Mouse (Mus musculus): ENCODE results near the gene Prdm2. TPM values are rescaled to one million over a fixed set of nuclear protein-coding genes. Genes with fewer than 3 reads are reported as not detected.

Gene Prdm2
- polyA plus RNA-seq, 1 experiment from 2014 or later, result 16.1 TPM

DNA sequence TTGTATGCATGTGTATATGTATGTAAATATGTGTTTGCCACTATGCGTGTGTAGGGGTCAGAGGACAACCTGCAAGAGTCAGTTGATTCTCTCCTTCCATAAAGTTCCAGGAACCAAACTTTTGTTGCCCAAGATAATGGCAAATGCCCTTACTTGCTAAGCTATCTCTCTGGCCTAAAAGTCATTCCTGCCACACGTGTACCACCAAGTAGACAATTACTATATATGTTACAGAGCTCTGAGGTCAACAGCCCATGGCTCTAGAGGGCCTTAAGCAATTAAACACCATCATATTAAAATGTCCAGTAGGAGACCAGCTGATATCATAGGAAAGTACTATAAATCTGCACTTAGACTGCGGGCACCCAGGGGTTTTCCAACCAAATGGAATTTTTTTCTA lies 10.1 kb downstream of the Prdm2 start:
- Histone ChIP-seq H3K4me2 (no peak overlapping the region), H3K9ac (no peak overlapping the region), H3K36me3 (no peaks in the 10 kb centered on the region), H3K27ac (no peak overlapping the region), H3K4me1 (0 out of 2 replicates have a peak, but pooled peaks cover under 1% of the 10 kb centered on the region), H3K27me3 (no peaks in the 10 kb centered on the region), H3K9me3 (no peaks in the 10 kb centered on the region), H3K4me3 (no peak overlapping the region)
- WGBS, result 60% methylated on average over 3 of the region's 3 CpGs
- no peak for ATAC-seq (ENCODE audit: insufficient number of reproducible peaks, low FRiP score, low TSS enrichment, low read depth)

DNA sequence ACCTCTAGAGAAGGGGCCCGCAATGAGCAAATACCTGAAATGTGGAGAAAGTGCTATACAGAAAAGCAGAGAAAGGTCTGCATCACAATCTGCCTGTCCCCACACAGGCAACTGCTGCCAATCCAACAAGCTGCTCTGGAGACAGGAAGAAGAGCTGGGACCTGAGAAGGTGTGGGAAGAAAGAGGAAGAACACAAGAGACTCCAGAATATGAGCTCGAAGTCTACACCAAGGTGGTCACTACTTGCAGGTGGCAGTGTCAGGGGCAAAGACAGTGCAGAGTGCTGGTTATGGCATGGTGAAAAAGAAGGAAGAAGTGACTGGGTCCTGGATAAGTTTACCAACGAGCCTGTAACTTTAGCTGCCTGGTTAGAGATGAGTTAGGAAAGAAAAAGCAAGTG lies 14.4 kb downstream of the Prdm2 start:
- Histone ChIP-seq H3K4me2 (no peak overlapping the region), H3K27me3 (no peaks in the 10 kb centered on the region), H3K9ac (no peak overlapping the region), H3K4me3 (no peak overlapping the region), H3K4me1 (no peaks in the 10 kb centered on the region), H3K27ac (no peak overlapping the region), H3K9me3 (no peaks in the 10 kb centered on the region), H3K36me3 (no peaks in the 10 kb centered on the region)
- 76% methylated on average over 3 of the region's 3 CpGs for WGBS
- ATAC-seq (ENCODE audit: insufficient number of reproducible peaks, low FRiP score, low TSS enrichment, low read depth), result no peak

DNA sequence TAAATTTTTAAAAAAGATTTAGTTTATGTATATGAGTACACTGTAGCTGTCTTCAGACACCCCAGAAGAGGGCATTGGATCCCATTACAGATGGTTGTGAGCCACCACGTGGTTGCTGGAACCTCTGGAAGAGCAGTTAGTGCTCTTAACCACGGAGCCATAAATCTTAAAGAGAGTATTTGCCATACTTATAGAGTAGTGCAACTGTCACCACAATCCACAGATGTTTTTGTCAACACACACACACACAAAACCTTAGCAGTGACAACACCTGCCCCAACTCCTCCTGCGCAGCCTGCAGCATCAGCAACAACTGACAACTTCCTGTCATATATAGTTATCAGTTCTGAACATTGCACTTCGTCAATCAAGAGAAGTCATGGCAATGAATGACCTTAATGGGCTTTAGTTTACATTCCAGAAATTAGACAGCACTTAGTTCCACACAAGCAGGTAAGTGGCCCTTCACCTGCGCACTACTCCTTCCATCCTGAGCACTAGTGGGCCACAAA lies 14.9 kb downstream of the Prdm2 start:
- Histone ChIP-seq H3K4me2 (no peak overlapping the region), H3K4me3 (no peak overlapping the region), H3K36me3 (no peaks in the 10 kb centered on the region), H3K9me3 (no peaks in the 10 kb centered on the region), H3K27me3 (no peaks in the 10 kb centered on the region), H3K9ac (no peak overlapping the region), H3K27ac (no peak overlapping the region), H3K4me1 (no peaks in the 10 kb centered on the region)
- WGBS, result 79% methylated on average over 5 of the region's 5 CpGs
- ATAC-seq (ENCODE audit: insufficient number of reproducible peaks, low FRiP score, low TSS enrichment, low read depth), result no peak

DNA sequence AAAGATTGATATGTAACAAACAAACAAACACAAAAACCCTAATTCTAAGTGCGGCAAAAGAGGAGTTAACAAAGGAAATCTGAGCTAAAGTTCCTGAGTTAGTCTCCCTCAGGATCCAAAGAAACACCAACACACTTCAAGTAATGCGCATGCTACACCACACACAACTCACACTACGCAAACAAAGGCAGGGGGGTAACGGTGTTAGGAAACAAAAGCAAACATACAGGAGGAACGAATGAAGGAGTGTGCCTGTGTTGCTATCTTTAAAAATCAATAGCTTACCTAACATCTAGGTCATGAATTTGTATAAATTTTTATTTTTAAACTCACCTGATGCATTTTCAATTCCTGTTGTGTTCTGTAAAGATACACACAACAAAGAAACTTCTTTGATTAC lies 18.5 kb downstream of the Prdm2 start:
- Histone ChIP-seq H3K4me2 (no peak overlapping the region), H3K9me3 (no peaks in the 10 kb centered on the region), H3K36me3 (no peaks in the 10 kb centered on the region), H3K9ac (no peak overlapping the region), H3K4me1 (peaks cover 13% of the 10 kb centered on the region), H3K27ac (no peak overlapping the region), H3K4me3 (no peak overlapping the region), H3K27me3 (no peaks in the 10 kb centered on the region)
- no peak for ATAC-seq (ENCODE audit: insufficient number of reproducible peaks, low FRiP score, low TSS enrichment, low read depth)
- 71% methylated on average over 5 of the region's 5 CpGs for WGBS

DNA sequence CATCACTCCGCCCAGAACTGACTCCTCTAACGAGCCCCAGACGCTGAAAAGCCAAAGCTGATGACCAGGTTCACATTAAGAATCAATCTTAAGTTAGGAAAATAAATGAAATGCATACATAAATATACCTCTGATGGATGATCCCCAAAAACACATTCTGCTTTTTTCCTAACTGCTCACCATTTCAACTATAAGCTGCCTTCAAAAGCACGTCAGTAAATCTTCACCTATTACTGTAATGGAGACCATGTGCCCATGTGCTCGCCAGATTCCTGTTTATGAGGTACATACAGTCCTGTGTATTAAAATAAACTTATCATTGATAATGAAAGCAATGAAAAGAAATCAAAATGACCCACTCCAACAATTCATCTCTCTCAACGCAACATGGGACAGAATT lies 19.6 kb downstream of the Prdm2 start:
- 45% methylated on average over 6 of the region's 6 CpGs for WGBS
- no peak for ATAC-seq (ENCODE audit: insufficient number of reproducible peaks, low FRiP score, low TSS enrichment, low read depth)
- H3K4me1 ChIP-seq, result peaks cover 13% of the 10 kb centered on the region
- H3K36me3 ChIP-seq, result no peaks in the 10 kb centered on the region
- no peak overlapping the region for H3K4me2 ChIP-seq
- no peak overlapping the region for H3K4me3 ChIP-seq
- H3K9ac ChIP-seq, result no peak overlapping the region
- H3K27me3 ChIP-seq, result no peaks in the 10 kb centered on the region
- no peaks in the 10 kb centered on the region for H3K9me3 ChIP-seq
- H3K27ac ChIP-seq, result no peak overlapping the region

DNA sequence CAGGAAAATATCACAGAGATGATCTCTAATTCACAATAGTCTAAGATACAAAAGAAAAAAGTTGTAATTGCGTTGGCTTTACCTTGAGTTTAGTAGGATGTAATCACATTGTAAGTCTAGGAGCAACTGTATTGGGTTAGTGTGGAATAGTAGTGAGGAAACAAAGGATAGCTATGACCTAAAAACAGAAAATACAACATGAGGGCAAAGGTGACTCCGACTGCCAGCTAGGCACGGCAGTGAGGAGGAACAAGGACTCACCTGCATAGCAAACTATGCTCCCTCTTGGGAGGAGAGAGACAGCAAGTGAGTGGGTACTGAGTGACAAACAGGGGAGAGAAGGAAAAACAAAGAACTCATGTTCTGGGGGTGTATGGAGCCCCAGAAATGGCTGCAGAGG lies 21.0 kb downstream of the Prdm2 start:
- no peak overlapping the region for H3K4me2 ChIP-seq
- no peaks in the 10 kb centered on the region for H3K27me3 ChIP-seq
- H3K9me3 ChIP-seq, result no peaks in the 10 kb centered on the region
- WGBS, result 69% methylated on average over 3 of the region's 3 CpGs
- no peak for ATAC-seq (ENCODE audit: insufficient number of reproducible peaks, low FRiP score, low TSS enrichment, low read depth)
- H3K4me3 ChIP-seq, result no peak overlapping the region
- H3K9ac ChIP-seq, result no peak overlapping the region
- H3K4me1 ChIP-seq, result peaks cover 13% of the 10 kb centered on the region
- H3K36me3 ChIP-seq, result no peaks in the 10 kb centered on the region
- no peak overlapping the region for H3K27ac ChIP-seq

DNA sequence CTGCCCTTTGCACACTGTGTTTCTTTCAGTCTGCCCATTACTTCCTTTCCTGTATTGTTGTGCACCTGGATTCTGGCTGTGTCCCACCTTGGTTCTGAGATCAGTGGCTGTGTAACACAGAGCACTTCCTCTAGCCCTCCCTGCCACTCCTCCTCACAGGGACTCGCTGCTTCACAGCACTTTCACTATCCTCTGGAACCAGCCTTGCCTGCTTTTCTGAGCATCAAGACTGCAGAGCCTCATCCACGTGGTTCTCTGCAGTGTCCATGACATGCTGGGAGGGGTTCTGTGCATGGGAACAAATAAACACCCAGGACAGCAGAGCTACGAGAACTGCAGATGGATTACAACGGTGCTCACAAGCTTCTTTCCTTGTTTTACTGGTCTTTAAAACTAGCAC lies 22.1 kb downstream of the Prdm2 start:
- Histone ChIP-seq H3K9me3 (no peaks in the 10 kb centered on the region), H3K27ac (no peak overlapping the region), H3K9ac (no peak overlapping the region), H3K4me1 (peaks cover 13% of the 10 kb centered on the region), H3K4me3 (no peak overlapping the region), H3K27me3 (no peaks in the 10 kb centered on the region), H3K36me3 (no peaks in the 10 kb centered on the region), H3K4me2 (no peak overlapping the region)
- WGBS, result 22% methylated on average over 4 of the region's 4 CpGs
- ATAC-seq (ENCODE audit: insufficient number of reproducible peaks, low FRiP score, low TSS enrichment, low read depth), result no peak

DNA sequence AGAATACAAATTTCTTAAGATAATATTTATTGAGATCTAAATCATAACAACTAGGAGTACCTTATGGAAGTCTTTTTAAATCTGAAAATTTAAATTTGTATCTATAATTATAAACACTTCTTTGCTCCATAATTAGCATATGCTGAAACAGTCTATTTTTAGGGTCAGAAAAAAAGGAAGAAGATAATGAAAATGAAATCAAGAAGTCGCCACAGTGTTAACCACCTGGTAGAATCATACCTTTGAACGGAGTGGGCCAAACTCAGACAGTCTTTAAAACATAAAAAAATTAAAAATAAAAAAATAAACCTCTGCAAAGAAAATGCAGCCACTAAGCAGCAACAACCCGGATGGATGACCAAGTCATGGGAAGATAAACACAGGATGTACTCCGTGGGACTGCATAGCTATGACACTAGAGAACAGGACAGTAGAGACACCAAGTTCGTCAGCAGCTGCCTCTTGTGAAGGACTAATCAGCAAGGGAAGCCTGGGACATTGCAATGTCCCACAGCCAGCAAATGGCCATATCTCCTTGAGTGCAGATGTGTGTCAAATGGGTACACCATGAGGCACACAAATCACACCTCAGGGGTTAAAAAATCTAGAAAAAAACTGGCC lies 24.1 kb downstream of the Prdm2 start:
- Histone ChIP-seq H3K4me2 (no peak overlapping the region), H3K4me1 (peaks cover 13% of the 10 kb centered on the region), H3K9me3 (no peaks in the 10 kb centered on the region), H3K4me3 (no peak overlapping the region), H3K9ac (no peak overlapping the region), H3K27me3 (no peaks in the 10 kb centered on the region), H3K27ac (no peak overlapping the region), H3K36me3 (0 out of 2 replicates have a peak, but pooled peaks cover 2% of the 10 kb centered on the region)
- no peak for ATAC-seq (ENCODE audit: insufficient number of reproducible peaks, low FRiP score, low TSS enrichment, low read depth)
- 85% methylated on average over 5 of the region's 5 CpGs for WGBS

DNA sequence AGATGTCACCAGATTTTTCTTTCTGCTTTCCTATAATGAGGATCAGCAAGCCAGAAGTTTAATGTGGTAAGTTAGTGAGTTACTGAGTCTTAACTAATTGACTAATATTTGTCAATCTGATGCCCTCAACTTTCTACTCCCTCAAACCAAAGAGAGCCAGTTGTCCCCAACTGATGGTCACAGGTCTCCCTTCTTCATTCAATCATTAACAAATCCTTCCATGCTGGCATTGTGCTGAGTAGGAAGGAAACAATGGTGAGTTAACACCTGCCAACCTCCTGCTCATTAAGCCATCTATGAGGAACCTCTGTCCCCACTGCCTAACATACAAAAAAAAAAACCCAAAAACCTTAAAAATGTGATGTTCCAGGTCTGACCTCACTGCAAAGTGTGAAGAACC lies 26.7 kb downstream of the Prdm2 start:
- peaks cover 5% of the 10 kb centered on the region for H3K4me1 ChIP-seq
- H3K9ac ChIP-seq, result no peak overlapping the region
- H3K4me3 ChIP-seq, result no peak overlapping the region
- ATAC-seq (ENCODE audit: insufficient number of reproducible peaks, low FRiP score, low TSS enrichment, low read depth), result no peak
- H3K27ac ChIP-seq, result no peak overlapping the region
- no peaks in the 10 kb centered on the region for H3K27me3 ChIP-seq
- H3K36me3 ChIP-seq, result 0 out of 2 replicates have a peak, but pooled peaks cover 3% of the 10 kb centered on the region
- H3K4me2 ChIP-seq, result no peak overlapping the region
- H3K9me3 ChIP-seq, result no peaks in the 10 kb centered on the region

DNA sequence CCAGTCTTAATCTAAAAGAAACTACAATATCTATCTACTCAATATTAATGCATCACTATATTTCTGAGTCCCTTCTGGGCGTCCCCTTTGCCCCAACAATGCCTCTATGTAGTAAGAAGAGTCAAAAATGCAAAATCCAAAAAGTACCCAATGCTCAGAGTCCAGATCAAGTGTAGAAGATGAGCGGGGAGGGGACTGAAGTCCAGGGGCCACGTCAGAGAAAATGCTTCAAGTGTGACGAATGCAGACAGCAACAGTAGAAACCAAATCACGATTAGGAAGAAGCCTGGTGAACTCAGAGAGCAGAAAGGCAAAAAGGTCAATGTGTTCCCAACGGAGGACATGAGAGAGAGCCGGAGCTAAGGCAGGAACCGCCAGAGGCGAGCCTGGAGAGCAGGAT lies 27.3 kb downstream of the Prdm2 start:
- no peak overlapping the region for H3K4me2 ChIP-seq
- WGBS, result 82% methylated on average over 9 of the region's 9 CpGs
- no peak overlapping the region for H3K4me3 ChIP-seq
- H3K4me1 ChIP-seq, result peaks cover under 1% of the 10 kb centered on the region
- no peak overlapping the region for H3K9ac ChIP-seq
- no peaks in the 10 kb centered on the region for H3K27me3 ChIP-seq
- H3K27ac ChIP-seq, result no peak overlapping the region
- H3K9me3 ChIP-seq, result no peaks in the 10 kb centered on the region
- H3K36me3 ChIP-seq, result peaks cover 9% of the 10 kb centered on the region
- ATAC-seq (ENCODE audit: insufficient number of reproducible peaks, low FRiP score, low TSS enrichment, low read depth), result no peak

DNA sequence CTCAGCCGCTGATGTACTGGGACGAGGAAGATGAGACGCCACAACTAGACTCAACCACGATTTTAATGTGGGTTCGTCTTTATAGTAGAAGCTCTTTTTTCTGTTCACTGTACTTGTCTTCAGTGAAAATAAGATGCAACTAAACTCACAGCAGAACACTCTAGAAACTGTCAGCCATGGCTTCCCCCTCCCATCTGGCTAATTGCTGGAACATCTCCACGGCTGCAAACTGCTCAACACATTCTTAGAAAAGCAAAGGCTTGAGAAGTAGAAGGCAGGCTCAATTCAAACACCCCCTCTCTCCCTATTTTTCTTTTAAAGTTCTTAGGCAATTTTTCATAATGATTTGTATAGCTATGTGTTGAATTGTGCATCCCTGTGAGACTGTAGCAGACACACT lies 29.7 kb downstream of the Prdm2 start:
- WGBS, result 89% methylated on average over 6 of the region's 6 CpGs
- H3K4me2 ChIP-seq, result no peak overlapping the region
- H3K4me1 ChIP-seq, result no peaks in the 10 kb centered on the region
- H3K27ac ChIP-seq, result no peak overlapping the region
- peaks cover 15% of the 10 kb centered on the region for H3K36me3 ChIP-seq
- H3K4me3 ChIP-seq, result no peak overlapping the region
- no peak for ATAC-seq (ENCODE audit: insufficient number of reproducible peaks, low FRiP score, low TSS enrichment, low read depth)
- no peaks in the 10 kb centered on the region for H3K9me3 ChIP-seq
- no peaks in the 10 kb centered on the region for H3K27me3 ChIP-seq
- H3K9ac ChIP-seq, result no peak overlapping the region

DNA sequence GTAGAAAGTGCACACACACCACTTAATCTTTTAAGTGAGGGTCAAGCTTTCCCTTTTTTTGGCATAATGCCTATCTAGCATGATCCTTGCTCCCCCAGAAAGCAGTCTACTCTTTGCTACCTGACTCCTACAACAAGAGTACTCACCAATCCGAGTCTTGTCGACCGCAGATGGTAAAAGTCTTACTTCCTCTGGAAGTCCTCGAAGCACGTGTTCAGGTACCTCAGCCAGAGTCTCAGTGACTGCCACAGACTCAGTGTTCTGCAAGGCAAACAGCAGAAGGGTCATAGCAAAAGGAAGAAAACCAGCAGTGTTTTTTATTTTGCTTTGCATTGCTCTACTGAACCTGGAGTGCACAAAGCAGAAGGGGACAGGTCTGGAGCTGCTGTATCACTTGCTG lies 32.1 kb downstream of the Prdm2 start:
- Histone ChIP-seq H3K4me3 (no peak overlapping the region), H3K36me3 (peaks cover 16% of the 10 kb centered on the region), H3K27ac (no peak overlapping the region), H3K9ac (no peak overlapping the region), H3K9me3 (no peaks in the 10 kb centered on the region), H3K4me1 (no peaks in the 10 kb centered on the region), H3K4me2 (no peak overlapping the region), H3K27me3 (no peaks in the 10 kb centered on the region)
- 88% methylated on average over 5 of the region's 5 CpGs for WGBS
- ATAC-seq (ENCODE audit: insufficient number of reproducible peaks, low FRiP score, low TSS enrichment, low read depth), result no peak
